Mouse (Mus musculus): ENCODE data around the gene Slc25a14. TPM values are rescaled to one million over a fixed set of nuclear protein-coding genes. Genes with fewer than 3 reads are reported as not detected.
A peak's percentile ranks its signal among the peaks of the same experiment; 100 is the strongest.

Gene Slc25a14
- total and polyA plus RNA-seq, 3 experiments, result 5.8 to 5.9 TPM; not detected in 1

DNA sequence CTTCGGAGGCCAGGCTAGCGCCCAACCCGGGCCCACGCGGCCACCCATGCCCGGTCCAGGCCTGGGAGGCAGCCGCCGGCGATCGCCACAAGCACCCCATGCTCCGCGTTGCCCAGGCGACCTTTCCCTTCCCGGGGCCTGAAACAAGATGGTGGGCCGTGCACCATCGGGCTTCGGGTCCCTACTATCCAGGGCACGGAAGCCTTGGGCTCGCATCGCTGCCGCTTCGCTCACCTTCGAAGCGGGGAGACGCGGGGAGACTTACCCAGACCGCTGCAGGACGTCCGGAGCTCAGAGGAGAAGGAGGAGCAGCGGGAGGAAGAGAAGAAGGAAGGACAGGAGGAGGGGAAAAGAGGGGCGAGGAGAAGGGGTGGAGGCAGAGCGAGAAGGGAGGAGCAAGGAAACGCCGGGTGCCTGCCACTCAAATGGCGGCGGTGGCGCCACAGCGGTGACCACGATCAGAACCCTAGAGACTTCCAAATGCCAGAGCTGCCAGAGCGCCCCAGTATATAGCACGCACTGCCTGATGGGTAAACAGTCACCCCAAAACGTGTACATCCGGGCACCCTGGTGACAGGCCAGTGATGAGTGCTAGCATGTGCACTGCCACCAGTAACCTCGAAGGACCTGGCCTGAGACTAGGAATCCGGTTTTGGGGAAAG lies 29.0 kb upstream of the Slc25a14 start, which contains the start of gene Zfp280c (continued):
- no peak for TF ChIP-seq NRF1 (IDR thresholded peaks at IDR 0.05; ENCODE audit: insufficient read depth, low read depth, low read length, poor library complexity, severe bottlenecking)
- TF ChIP-seq CTCF (IDR thresholded peaks at IDR 0.05 in 2 of 3, conservative IDR thresholded peaks at IDR 0.05 in 1 of 3; ENCODE audit: control insufficient read depth in 1 of 3, insufficient read depth in 1 of 3, low read depth in 2 of 3, low read length in 3 of 3, poor library complexity in 1 of 3, severe bottlenecking in 1 of 3), result no peak
- no peak for TF ChIP-seq UBTF (IDR thresholded peaks at IDR 0.05; ENCODE audit: borderline replicate concordance, insufficient read depth, low read depth, low read length)

- TF ChIP-seq MYC (IDR thresholded peaks at IDR 0.05; ENCODE audit: low read depth, low read length), result no peak
- Histone ChIP-seq H3K36me3 (ENCODE audit: control insufficient read depth in 1 of 2, insufficient read depth in 2 of 2, low read length in 2 of 2) (peaks cover 0 to 3% of the 10 kb centered on the region in 2 experiments; a peak in 2 of 4 replicates), H3K27ac (ENCODE audit: control insufficient read depth, low read depth, low read length) (no peak overlapping the region), H3K27me3 (ENCODE audit: control insufficient read depth in 1 of 2, insufficient read depth in 2 of 2, low read length in 2 of 2) (no peaks in the 10 kb centered on the region), H3K9ac (ENCODE audit: control insufficient read depth, low read depth, low read length, poor library complexity, severe bottlenecking) (no peak overlapping the region), H3K4me3 (ENCODE audit: control insufficient read depth in 1 of 2, insufficient read depth in 1 of 2, low read depth in 2 of 2, low read length in 2 of 2) (no peak overlapping the region), H3K4me1 (ENCODE audit: control insufficient read depth in 1 of 2, insufficient read depth in 2 of 2, low read length in 2 of 2) (peaks cover 0 to 5% of the 10 kb centered on the region in 2 experiments; a peak in 1 of 4 replicates), H3K79me2 (ENCODE audit: control insufficient read depth, insufficient read depth, low read length, poor library complexity) (peaks cover 9% of the 10 kb centered on the region), H3K9me3 (replicated peaks; ENCODE audit: insufficient read depth, low read length) (no peaks in the 10 kb centered on the region)
- DNase-seq (ENCODE audit: low read depth, low spot score), result no peak
These were observed 27.2 kb upstream of the Slc25a14 start for GRCm38 (mm10) chrX:48596053-48596452.

- Histone ChIP-seq H3K27me3 (ENCODE audit: control insufficient read depth in 1 of 2, insufficient read depth in 2 of 2, low read length in 2 of 2) (no peaks in the 10 kb centered on the region), H3K9ac (ENCODE audit: control insufficient read depth, low read depth, low read length, poor library complexity, severe bottlenecking) (no peak overlapping the region), H3K36me3 (ENCODE audit: control insufficient read depth in 1 of 2, insufficient read depth in 2 of 2, low read length in 2 of 2) (peaks cover 0 to 3% of the 10 kb centered on the region in 2 experiments; a peak in 2 of 4 replicates), H3K4me3 (ENCODE audit: control insufficient read depth in 1 of 2, insufficient read depth in 1 of 2, low read depth in 2 of 2, low read length in 2 of 2) (no peak overlapping the region), H3K79me2 (ENCODE audit: control insufficient read depth, insufficient read depth, low read length, poor library complexity) (peaks cover 9% of the 10 kb centered on the region), H3K9me3 (replicated peaks; ENCODE audit: insufficient read depth, low read length) (no peaks in the 10 kb centered on the region), H3K27ac (ENCODE audit: control insufficient read depth, low read depth, low read length) (no peak overlapping the region), H3K4me1 (ENCODE audit: control insufficient read depth in 1 of 2, insufficient read depth in 2 of 2, low read length in 2 of 2) (peaks cover 0 to 5% of the 10 kb centered on the region in 2 experiments; a peak in 1 of 4 replicates)
- DNase-seq (ENCODE audit: low read depth, low spot score), result peak; percentile 30
- no peak for TF ChIP-seq GATA1 (IDR thresholded peaks at IDR 0.05; ENCODE audit: low read depth, low read length)
- TF ChIP-seq CTCF (IDR thresholded peaks at IDR 0.05 in 2 of 3, conservative IDR thresholded peaks at IDR 0.05 in 1 of 3; ENCODE audit: control insufficient read depth in 1 of 3, insufficient read depth in 1 of 3, low read depth in 2 of 3, low read length in 3 of 3, poor library complexity in 1 of 3, severe bottlenecking in 1 of 3), result no peak
- TF ChIP-seq BHLHE40 (IDR thresholded peaks at IDR 0.05; ENCODE audit: borderline replicate concordance, low read depth, low read length), result no peak
These were observed 26.3 kb upstream of the Slc25a14 start for GRCm38 (mm10) chrX:48596906-48597305.

DNA sequence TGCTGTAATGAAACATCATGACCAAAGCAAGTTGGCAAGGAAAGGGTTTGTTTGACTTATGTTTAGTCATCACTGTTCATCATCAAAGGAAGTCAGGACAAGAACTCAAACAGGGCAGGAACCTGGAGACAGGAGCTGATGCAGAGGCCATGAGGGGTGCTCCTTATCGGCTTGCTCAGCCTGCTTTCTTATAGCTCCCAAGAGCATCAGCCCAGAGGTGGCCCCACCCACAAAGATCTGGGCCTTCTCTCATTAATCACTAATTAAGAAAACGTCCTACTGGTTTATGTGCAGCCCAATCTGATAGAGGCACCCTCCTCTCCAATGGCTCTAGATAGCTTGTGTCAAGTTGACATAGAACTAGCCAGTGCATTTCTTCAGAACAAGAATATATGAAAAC lies 18.3 kb upstream of the Slc25a14 start:
- Histone ChIP-seq H3K27ac (ENCODE audit: control insufficient read depth, low read depth, low read length) (no peak overlapping the region), H3K4me3 (ENCODE audit: control insufficient read depth in 1 of 2, insufficient read depth in 1 of 2, low read depth in 2 of 2, low read length in 2 of 2) (no peak overlapping the region), H3K27me3 (ENCODE audit: control insufficient read depth in 1 of 2, insufficient read depth in 2 of 2, low read length in 2 of 2) (no peaks in the 10 kb centered on the region; a peak in 2 of 4 replicates), H3K36me3 (ENCODE audit: control insufficient read depth in 1 of 2, insufficient read depth in 2 of 2, low read length in 2 of 2) (no peaks in the 10 kb centered on the region), H3K79me2 (ENCODE audit: control insufficient read depth, insufficient read depth, low read length, poor library complexity) (no peaks in the 10 kb centered on the region), H3K9ac (ENCODE audit: control insufficient read depth, low read depth, low read length, poor library complexity, severe bottlenecking) (no peak overlapping the region), H3K4me1 (ENCODE audit: control insufficient read depth in 1 of 2, insufficient read depth in 2 of 2, low read length in 2 of 2) (no peaks in the 10 kb centered on the region), H3K9me3 (replicated peaks; ENCODE audit: insufficient read depth, low read length) (no peaks in the 10 kb centered on the region)
- DNase-seq (ENCODE audit: low read depth, low spot score), result no peak
- TF ChIP-seq ZKSCAN1 (IDR thresholded peaks at IDR 0.05; ENCODE audit: low read depth, low read length) (no peak), SMC3 (IDR thresholded peaks at IDR 0.05; ENCODE audit: low read depth, low read length) (no peak), ETS1 (IDR thresholded peaks at IDR 0.05; ENCODE audit: low read depth, low read length) (no peak), POLR2AphosphoS2 (IDR thresholded peaks at IDR 0.05; ENCODE audit: low read length) (no peak), MYB (IDR thresholded peaks at IDR 0.05; ENCODE audit: low read depth, low read length) (no peak), NELFE (IDR thresholded peaks at IDR 0.05; ENCODE audit: low read depth, low read length) (no peak), BHLHE40 (IDR thresholded peaks at IDR 0.05; ENCODE audit: borderline replicate concordance, low read depth, low read length) (no peak), MYC (IDR thresholded peaks at IDR 0.05; ENCODE audit: low read depth, low read length) (no peak), SIN3A (IDR thresholded peaks at IDR 0.05; ENCODE audit: low read length) (no peak), CHD1 (IDR thresholded peaks at IDR 0.05; ENCODE audit: low read depth, low read length) (no peak), RCOR1 (IDR thresholded peaks at IDR 0.05; ENCODE audit: low read depth, low read length) (no peak), MAZ (IDR thresholded peaks at IDR 0.05; ENCODE audit: low read depth, low read length) (no peak)

All from MEL (cell line).